Mouse (Mus musculus) A20 (cell line): ENCODE data around the gene Smim1.

Experiments
- DNase-seq: peaks from one replicate; pipeline ENCODE4 v3.0.0-alpha.2; 2011; ENCODE audit warnings: low read depth, low spot score

The Smim1 gene

GRCm38 (mm10) chr4:154021432-154021831, 4.6 kb downstream of the Smim1 start:
- DNase-seq, result no peak

GRCm38 (mm10) chr4:154019571-154019970, 6.5 kb downstream of the Smim1 start:
- DNase-seq, result peak; percentile 22

- no peak for DNase-seq
Observed at GRCm38 (mm10) chr4:154015476-154015875, 10.6 kb downstream of the Smim1 start.

- peak; percentile 50 for DNase-seq
Observed at GRCm38 (mm10) chr4:154012132-154012882, 13.7 kb downstream of the Smim1 start.

- DNase-seq, result peak; percentile 88
Observed at GRCm38 (mm10) chr4:154011646-154012089, 14.4 kb downstream of the Smim1 start, which contains the start of gene Lrrc47. TSS of gene Lrrc47 (plus strand) at chr4:154011731.

GRCm38 (mm10) chr4:154010907-154011645, 15.0 kb downstream of the Smim1 start:
- peak; percentile 61 for DNase-seq

- no peak for DNase-seq
Observed at GRCm38 (mm10) chr4:154007759-154008158, 18.3 kb downstream of the Smim1 start.

- DNase-seq, result no peak
Observed at GRCm38 (mm10) chr4:154006264-154006663, 19.8 kb downstream of the Smim1 start.

- no peak for DNase-seq
Observed at GRCm38 (mm10) chr4:154005488-154005887, 20.5 kb downstream of the Smim1 start.

GRCm38 (mm10) chr4:153993505-153993904, 32.5 kb downstream of the Smim1 start:
- no peak for DNase-seq

GRCm38 (mm10) chr4:153992715-153993114, 33.3 kb downstream of the Smim1 start:
- no peak for DNase-seq

GRCm38 (mm10) chr4:153980470-153980869, 45.6 kb downstream of the Smim1 start:
- no peak for DNase-seq

GRCm38 (mm10) chr4:153979243-153979642, 46.8 kb downstream of the Smim1 start:
- peak; percentile 71 for DNase-seq

GRCm38 (mm10) chr4:153975768-153976167, 50.3 kb downstream of the Smim1 start:
- peak; percentile 44 for DNase-seq

- DNase-seq, result no peak
Observed at GRCm38 (mm10) chr4:153975292-153975662, 50.8 kb downstream of the Smim1 start.

GRCm38 (mm10) chr4:153974431-153975291, 51.4 kb downstream of the Smim1 start, which contains the start of the genes Dffb and Cep104:
TSS of gene Dffb (minus strand) at chr4:153975126.
TSS of gene Cep104 (plus strand) at chr4:153975194.
- DNase-seq, result peak; percentile 95
